Mouse (Mus musculus) forelimb bud, embryonic 11.5 days (tissue): ENCODE results near the gene Trappc6a.
A peak's percentile ranks its signal among the peaks of the same experiment; 100 is the strongest.

ENCODE experiments used
- DNase-seq: peaks from one replicate; pipeline ENCODE4 v3.0.0-alpha.2; 2012; ENCODE audit warnings: low read depth, low spot score

Gene Trappc6a

DNA sequence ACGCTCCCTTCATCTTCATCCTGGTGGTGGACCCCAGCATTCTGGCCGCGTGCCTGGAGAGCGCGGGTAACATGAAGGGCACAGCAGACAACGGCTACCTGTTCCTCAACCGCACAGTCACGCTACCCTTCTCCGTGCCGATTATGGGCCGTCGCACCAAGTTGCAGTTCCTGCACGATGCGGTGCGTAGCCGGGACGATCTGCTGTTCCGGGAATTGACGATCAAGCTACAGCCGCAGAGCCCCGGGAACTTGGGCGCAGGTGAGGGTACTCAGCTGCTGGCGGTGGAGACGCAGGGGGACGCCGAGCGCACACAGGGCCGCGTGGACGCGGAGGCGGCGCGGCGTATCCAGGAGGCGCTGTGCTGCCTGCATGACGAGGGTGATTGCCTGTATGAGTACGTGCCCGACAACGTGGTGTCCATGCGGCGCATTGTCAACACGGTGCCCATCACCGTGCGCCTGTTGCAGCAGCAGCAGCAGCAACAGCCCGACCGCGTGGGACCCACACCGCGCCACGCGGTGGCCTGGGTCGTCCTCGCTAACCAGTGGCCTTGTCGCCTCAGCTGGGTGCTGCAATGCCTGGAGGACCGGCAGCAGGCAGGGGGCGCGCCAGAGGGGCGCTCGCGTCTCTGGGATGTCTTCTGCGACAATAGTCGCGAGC lies 15.7 kb downstream of the Trappc6a start:
- peak; percentile 63 for DNase-seq

DNA sequence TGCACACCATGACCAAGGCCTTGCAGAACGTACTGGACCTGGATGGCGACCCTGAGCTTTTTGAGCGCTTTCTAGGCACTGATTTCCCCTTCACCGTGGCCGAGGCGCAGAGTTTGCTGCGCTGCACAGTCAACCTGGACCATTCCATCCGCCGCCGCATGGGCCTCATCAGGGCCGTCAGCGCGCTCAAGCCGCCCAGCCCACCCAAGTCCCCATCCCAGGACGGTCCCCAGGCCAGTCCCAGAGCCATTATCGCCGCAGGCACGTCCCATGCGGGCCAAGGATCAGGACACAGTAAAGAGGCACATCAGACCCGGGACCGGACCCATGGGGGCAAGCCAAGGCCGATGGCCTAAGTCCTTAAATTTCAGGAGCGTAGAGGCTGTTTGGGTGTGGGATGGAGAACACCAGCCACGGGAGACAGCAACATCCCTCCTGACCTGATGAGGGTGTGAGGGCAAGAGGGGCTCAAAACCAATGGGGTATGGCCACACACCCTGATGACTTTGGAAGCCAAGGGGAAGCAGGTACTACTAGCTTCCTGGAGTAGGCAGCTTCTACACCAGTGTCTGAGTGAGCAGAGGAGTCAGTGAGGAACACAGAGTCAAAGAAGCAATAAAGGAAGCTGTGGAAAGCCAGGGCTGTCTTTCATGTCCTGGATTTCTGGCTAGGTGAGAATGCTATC lies 16.4 kb downstream of the Trappc6a start:
- DNase-seq: no peak

- DNase-seq: no peak
Observed at GRCm38 (mm10) chr7:19525105-19525481, 16.9 kb downstream of the Trappc6a start.

DNA sequence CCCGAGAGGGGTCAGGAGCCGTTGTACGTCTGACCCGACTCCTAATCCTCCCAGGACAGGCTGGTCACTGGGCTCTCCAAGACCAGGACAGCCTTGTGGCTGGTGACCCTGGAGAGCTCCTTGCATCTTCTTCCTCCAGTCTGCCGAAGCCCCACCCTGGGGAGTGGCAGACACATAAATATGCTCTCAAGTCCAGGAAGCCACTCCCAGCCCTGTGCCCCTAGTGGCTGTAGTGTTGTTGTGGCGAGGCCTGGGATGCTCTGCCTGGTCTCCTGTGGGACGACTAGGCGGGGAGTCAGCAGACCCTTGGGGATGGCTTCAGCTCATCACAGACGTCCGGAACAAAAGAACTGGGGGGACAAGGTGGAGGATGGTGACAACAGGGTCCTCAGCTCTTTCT lies 22.9 kb downstream of the Trappc6a start:
- DNase-seq: no peak

GRCm38 (mm10) chr7:19532240-19532639 lies 24.0 kb downstream of the Trappc6a start:
- DNase-seq: no peak

DNA sequence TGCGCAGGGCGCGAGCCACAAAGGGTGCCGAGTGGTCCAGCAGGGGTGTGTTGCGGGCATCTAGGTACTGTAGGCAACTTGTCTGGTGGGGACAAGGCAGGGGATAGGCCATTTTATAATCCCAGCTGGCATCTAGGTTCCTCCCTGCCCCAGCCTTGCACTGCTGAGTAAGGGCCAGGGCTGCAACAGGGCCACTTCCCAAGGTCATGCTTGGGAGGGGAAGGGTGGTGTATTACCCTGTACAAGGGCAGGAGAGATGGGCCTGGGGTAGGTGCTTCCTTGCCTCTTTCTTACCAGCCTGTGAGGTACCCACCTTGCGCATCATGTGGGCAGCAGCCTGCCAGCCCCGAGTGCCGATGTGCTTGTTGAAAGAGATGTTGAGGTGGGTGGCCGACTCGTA lies 26.5 kb downstream of the Trappc6a start:
- no peak for DNase-seq

DNA sequence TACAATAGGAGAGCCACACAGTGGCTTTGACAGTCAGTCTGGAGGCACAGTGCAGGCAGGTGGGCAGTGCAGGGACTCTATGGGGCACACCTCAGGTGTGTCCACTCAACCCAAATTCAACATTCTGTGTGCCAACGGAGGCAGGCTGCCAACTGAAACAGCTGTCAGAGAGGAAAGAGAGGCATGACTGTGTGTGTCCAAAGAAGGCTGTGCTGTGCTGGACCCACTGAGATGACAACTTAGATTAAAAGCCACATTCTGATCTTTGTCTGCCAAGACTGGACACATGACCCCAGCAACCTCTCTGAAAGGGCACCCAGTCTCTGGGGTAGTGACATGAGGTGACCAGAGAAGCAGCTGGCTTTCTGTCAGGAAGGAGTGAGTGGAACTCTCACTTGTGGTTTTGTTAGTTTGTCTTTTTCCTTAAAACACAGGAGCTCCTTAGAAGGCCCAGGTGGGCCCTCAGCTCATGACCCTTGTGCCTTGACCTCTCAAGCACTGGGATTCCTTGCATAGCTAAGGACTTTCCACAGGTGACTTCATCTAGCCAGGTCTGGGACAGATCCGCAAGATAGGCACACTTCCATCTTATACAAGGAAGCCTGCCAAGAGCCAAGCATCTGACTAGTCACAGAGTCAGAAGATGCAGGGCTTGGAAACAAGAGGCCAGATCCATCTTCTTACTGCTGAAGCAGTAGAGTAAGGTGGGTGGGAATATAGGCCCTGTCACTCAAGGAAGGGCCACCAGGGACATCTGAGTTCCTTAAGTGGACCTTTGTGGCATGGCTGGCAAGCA lies 32.8 kb downstream of the Trappc6a start:
- DNase-seq: no peak

DNA sequence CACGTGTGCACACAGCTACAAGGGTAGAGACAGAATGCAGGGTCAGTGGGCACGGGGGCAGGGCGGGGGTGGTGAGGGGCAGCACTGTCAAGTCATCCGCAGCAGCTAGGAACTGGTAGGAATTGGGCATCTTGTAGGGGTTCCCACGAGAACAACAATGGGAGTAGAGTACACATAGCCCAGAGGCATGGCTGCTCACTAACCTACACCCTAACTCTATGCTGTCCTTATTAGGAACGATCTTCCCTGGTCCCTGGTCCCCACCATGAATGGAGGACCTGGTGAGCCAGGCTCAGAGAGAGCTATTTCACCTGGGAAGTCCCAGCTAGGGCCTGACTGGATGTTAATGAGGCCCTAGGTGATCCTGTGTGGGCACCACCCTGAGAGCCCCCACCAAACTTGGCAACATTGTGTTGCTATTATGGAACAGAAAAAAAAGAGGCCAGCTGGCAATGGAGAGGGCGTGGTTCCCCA lies 33.5 kb downstream of the Trappc6a start:
- DNase-seq: no peak

- DNase-seq: no peak
Observed at GRCm38 (mm10) chr7:19542155-19542691, 34.0 kb downstream of the Trappc6a start.

GRCm38 (mm10) chr7:19543584-19543983 lies 35.4 kb downstream of the Trappc6a start:
- no peak for DNase-seq

- DNase-seq: no peak
Observed at GRCm38 (mm10) chr7:19546007-19546406, 37.8 kb downstream of the Trappc6a start.

DNA sequence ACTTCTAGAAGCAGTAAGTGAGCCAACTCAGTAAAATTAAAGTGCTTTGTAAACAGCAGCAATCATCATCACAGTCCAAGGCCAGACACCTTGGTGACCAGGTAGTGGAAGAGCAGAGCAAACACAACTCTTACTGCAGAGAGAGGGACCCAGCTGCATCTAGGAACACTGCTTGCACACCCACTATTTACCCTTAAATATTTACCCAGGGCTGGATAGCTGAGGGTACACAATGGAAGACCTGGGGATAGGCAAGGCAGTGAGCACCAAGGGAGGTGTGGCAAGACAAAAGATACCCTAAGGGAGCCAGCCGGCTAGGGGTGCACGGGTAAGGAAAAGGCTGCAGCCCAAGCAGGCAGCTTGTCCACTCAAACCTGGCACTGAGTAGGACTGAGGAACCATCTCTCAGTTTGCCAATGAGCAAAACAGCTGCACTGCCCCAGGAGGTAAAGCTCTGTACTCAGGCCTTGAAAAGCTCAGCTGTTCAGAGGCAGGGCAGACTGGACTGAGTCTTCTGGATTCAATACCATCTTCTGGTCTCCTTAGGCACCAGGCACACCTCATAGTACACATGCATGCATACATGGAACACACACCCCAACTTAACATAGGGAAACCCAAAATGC lies 39.3 kb downstream of the Trappc6a start:
- DNase-seq: no peak

DNA sequence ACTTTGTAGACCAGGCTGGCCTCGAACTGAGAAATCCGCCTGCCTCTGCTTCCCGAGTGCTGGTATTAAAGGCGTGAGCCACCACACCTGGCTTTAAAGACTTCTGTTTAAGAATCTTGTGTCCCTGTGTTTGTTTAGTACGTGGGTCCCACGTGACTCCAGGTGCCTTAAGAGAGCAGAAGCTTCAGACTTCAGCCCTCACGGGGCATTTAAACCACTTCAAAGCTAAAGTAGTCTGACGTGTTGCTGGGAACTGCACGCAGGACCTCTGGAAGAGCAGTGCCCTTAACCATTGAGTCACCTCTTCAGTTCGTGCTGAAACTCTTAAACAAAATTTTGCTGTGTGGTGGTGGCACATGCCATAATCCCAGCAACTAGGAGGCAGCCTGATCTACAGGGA lies 41.2 kb downstream of the Trappc6a start:
- no peak for DNase-seq

DNA sequence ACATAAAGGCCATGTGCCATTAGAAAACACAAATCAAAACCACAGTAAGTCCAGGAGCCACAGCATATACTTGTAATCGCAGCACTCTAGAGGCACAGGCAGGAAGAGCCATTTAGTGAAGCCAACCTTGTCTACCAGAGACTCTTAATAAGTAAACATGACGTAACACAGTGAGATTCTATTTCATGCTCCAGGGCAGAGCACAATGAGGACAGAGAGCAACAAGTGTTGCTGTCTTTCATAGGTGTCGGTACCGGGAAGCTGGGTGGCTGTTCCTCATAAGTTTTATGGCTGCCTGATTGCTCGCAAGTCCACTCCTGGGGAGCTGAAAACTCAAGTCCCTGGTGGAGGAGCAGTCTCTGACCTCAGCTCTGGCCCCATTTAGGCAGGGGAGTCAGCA lies 43.4 kb downstream of the Trappc6a start:
- no peak for DNase-seq

- no peak for DNase-seq
Observed at GRCm38 (mm10) chr7:19552443-19552842, 44.2 kb downstream of the Trappc6a start.

- DNase-seq: no peak
Observed at GRCm38 (mm10) chr7:19554168-19554567, 46.0 kb downstream of the Trappc6a start.

DNA sequence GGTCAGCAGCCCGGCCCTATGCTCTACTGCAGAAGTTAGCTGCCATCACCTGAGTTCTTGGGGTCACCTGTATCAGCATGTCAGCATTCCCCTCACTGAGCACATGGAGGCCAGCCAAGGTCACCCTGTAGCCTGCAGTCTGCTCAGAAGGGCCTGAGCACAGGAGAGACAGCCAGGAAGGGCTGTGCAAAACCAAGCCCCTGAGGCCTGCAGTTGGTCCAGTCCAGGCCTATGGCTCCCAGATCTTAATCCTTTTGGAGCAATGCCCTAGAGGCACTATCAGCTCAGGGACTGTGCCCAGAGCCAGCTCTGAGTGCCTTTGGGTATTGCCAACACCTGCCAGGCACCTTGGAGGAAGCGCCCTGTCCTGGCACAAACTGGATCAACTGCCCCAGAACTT lies 48.9 kb downstream of the Trappc6a start:
- DNase-seq: no peak

DNA sequence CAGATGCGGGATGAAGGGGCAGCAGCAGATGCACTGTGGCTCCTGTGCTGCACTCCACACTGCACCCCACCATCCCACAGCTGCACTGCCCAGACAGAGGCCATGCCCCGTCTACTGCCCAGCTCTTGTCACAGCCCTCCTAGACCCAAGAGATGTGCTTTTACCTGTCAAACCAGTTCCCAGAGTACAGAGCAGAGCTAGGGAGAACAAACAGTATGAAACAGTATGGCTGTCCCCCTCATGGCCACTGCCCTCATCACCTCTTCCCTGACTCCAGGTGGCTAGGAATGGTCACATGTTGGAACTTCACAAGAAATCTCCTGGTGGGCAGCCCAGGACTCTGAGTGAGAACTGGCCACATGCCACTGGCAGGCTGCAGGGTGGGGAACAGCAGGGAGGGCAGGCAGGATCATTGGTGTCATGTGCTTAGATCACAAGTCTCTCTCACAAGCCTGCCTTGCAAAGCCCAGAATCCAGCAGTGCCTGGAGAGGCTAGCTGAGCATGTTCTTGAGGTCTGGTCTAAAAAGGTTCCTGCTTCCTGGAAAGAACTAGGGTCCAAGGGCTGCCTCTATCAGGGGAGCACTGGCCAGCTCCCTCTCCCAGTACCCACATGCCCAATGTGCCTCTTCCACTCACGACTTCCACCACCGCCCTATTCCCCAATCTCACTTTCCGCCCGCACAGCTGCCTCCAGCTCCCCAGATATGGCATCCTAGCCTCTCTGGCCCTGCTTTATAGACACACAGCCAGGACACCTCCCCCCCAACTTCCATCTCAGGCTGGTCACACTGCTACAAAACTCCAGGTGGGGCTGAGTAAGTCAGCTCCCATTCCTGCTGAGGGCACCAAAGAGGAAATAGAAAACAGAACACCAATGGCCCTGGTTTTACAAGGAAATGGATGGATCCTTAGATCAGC lies 50.0 kb downstream of the Trappc6a start:
- no peak for DNase-seq

GRCm38 (mm10) chr7:19558965-19559364 lies 50.8 kb downstream of the Trappc6a start:
- DNase-seq: no peak

GRCm38 (mm10) chr7:19560491-19561260 lies 52.5 kb downstream of the Trappc6a start:
- no peak for DNase-seq
